Mouse (Mus musculus) left cerebral cortex, postnatal 4 days (tissue): ENCODE measurements around the gene Vash2. TPM values are rescaled to one million over a fixed set of nuclear protein-coding genes. Genes with fewer than 3 reads are reported as not detected.

ENCODE experiments used
- DNase-seq: peaks from one replicate; pipeline ENCODE4 v3.0.0-alpha.2; 2022
- intact Hi-C: fragments of 180-260 bp; cut with DNase I; formaldehyde crosslinking; loops from one replicate; pipeline ENCODE4 v1.15.1; 2025
- total RNA-seq, 2 experiments: library from RNA; stranded (reverse); gene quantifications; 2 replicates each; pipeline ENCODE4 v1.2.3; 2021

The Vash2 gene
- total RNA-seq, 2 experiments from 2014 or later, result 63.8 to 72.2 TPM

GRCm38 (mm10) chr1:190976887-190977573 lies 2.1 kb downstream of the Vash2 start:
- peak; percentile 29 for DNase-seq
- intact Hi-C loops, result no loop called here

GRCm38 (mm10) chr1:190974833-190975232 lies 4.3 kb downstream of the Vash2 start:
- no peak for DNase-seq
- intact Hi-C loops, result no loop called here

- DNase-seq, result peak; percentile 27
- intact Hi-C loops, result no loop called here
These were observed 4.9 kb downstream of the Vash2 start for GRCm38 (mm10) chr1:190974191-190974590.

GRCm38 (mm10) chr1:190972612-190973192 lies 6.4 kb downstream of the Vash2 start:
- peak; percentile 58 for DNase-seq
- intact Hi-C loops, result no loop called here

GRCm38 (mm10) chr1:190971708-190972610 lies 7.1 kb downstream of the Vash2 start:
- intact Hi-C loops, result no loop called here
- peak; percentile 73 for DNase-seq

- intact Hi-C loops, result no loop called here
- DNase-seq, result no peak
These were observed 11.1 kb downstream of the Vash2 start for GRCm38 (mm10) chr1:190968010-190968409.

- peak; percentile 56 for DNase-seq
- intact Hi-C loops, result no loop called here
These were observed 13.9 kb downstream of the Vash2 start for GRCm38 (mm10) chr1:190964992-190965780.

- intact Hi-C loops, result no loop called here
These were observed 16.3 kb downstream of the Vash2 start for GRCm38 (mm10) chr1:190962760-190963159.

GRCm38 (mm10) chr1:190958821-190959220 lies 20.3 kb downstream of the Vash2 start:
- intact Hi-C loops, result no loop called here
- DNase-seq, result no peak

More at GRCm38 (mm10) chr1:190962760-190963159, 16.3 kb downstream of the Vash2 start:
- DNase-seq, result no peak

- no peak for DNase-seq
- intact Hi-C loops, result no loop called here
These were observed 26.1 kb downstream of the Vash2 start for GRCm38 (mm10) chr1:190953009-190953408.

- no peak for DNase-seq
- intact Hi-C loops, result no loop called here
These were observed 28.1 kb downstream of the Vash2 start for GRCm38 (mm10) chr1:190951014-190951413.

- intact Hi-C loops, result loop anchor here (10.0 kb wide), 1 partner anchor 126 kb away; no protein-coding TSS in a partner anchor
- DNase-seq, result peak; percentile 77
These were observed 30.2 kb downstream of the Vash2 start for GRCm38 (mm10) chr1:190948846-190949245.

GRCm38 (mm10) chr1:190948439-190948838 lies 30.7 kb downstream of the Vash2 start:
- peak; percentile 80 for DNase-seq
- intact Hi-C loops, result loop anchor here (10.0 kb wide), 1 partner anchor 126 kb away; no protein-coding TSS in a partner anchor

- no peak for DNase-seq
- intact Hi-C loops, result loop anchor here (10.0 kb wide), 1 partner anchor 127 kb away; no protein-coding TSS in a partner anchor
These were observed 31.1 kb downstream of the Vash2 start for GRCm38 (mm10) chr1:190947986-190948385.

GRCm38 (mm10) chr1:190944109-190944760 lies 34.9 kb downstream of the Vash2 start:
- peak; percentile 82 for DNase-seq
- intact Hi-C loops, result loop anchor here (10.0 kb wide), 1 partner anchor 131 kb away; no protein-coding TSS in a partner anchor

GRCm38 (mm10) chr1:190939803-190940202 lies 39.3 kb downstream of the Vash2 start:
- no peak for DNase-seq
- intact Hi-C loops, result loop anchor here (10.0 kb wide), 1 partner anchor 135 kb away; no protein-coding TSS in a partner anchor

- intact Hi-C loops, result no loop called here
- DNase-seq, result no peak
These were observed 48.9 kb downstream of the Vash2 start for GRCm38 (mm10) chr1:190930181-190930580.

- intact Hi-C loops, result no loop called here
- peak; percentile 29 for DNase-seq
These were observed 49.9 kb downstream of the Vash2 start for GRCm38 (mm10) chr1:190929010-190929695.
